Mouse (Mus musculus) cortical plate, adult 2 months (tissue): ENCODE results near the gene P3h4.

Experiments
- CTCF ChIP-seq: fragments of 200-500 bp; IDR thresholded peaks from 2 replicates; pipeline ENCODE4 v1.5.1; 2011; ENCODE audit warnings: mild to moderate bottlenecking, control low read depth, low read length; ENCODE audit not compliant: insufficient read depth; ENCODE audit errors: extremely low read depth
- POLR2A ChIP-seq: fragments of 200-500 bp; IDR thresholded peaks from 2 replicates; pipeline ENCODE4 v1.6.1; 2011; ENCODE audit warnings: mild to moderate bottlenecking, low read length, control low read depth; ENCODE audit not compliant: insufficient read depth; ENCODE audit errors: extremely low read depth

DNA sequence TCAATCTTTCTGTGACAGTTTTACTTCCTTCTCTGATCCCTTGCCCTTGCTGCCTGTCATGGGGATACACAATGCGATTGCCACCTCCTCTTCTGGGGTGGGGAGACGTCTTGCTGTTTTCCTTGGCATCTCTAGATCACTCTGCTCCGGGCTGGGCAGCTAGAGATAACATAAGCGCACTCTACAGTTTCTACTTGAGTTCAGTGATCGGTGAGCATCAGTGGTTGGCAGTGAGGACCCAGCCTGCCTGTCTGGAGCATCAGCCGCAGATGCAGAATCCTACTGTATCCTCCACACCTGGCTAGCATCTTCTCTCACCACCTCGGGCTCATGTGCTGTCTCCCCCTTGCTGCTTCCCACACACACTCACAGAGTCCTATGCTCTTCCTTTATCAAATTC is 45.5 kb downstream of the P3h4 start:
- no peak for TF ChIP-seq CTCF
- no peak for TF ChIP-seq POLR2A
